Mouse (Mus musculus): ENCODE measurements around the gene Tlcd1. TPM values are rescaled to one million over a fixed set of nuclear protein-coding genes. Genes with fewer than 3 reads are reported as not detected.
"Not testable (repeated sequence)": the region's sequence is repeated elsewhere in the genome, so short reads cannot be mapped to it uniquely, and the experiment has no call there.

Gene Tlcd1
- polyA plus RNA-seq, 2 experiments: 21.4 to 48.4 TPM

GRCm38 (mm10) chr11:78182961-78183844 lies 6.7 kb downstream of the Tlcd1 start, which contains the start of gene Rpl23a:
Rpl23a (minus strand) TSS chr11:78183584.
- Histone ChIP-seq H3K36me3 (ENCODE audit: control insufficient read depth, insufficient read depth, low read length) (peaks cover 31% of the 10 kb centered on the region), H3K4me1 (ENCODE audit: control insufficient read depth, insufficient read depth, low read length) (peaks cover 30% of the 10 kb centered on the region), H3K27me3 (ENCODE audit: control insufficient read depth, insufficient read depth, low read length) (no peaks in the 10 kb centered on the region), H3K27ac (replicated peaks; ENCODE audit: low read depth, low read length) (peak within 1 kb of the TSS; percentile 89), H3K9ac (ENCODE audit: low read depth, low read length, severe bottlenecking) (peak within 1 kb of the TSS; percentile 87), H3K4me3 (replicated peaks; ENCODE audit: low read length) (peak within 1 kb of the TSS; percentile 83), H3K4me2 (replicated peaks; ENCODE audit: low read depth, low read length, severe bottlenecking) (peak within 1 kb of the TSS; percentile 75), H3K9me3 (ENCODE audit: control insufficient read depth, low read length) (no peaks in the 10 kb centered on the region)
- peak; percentile 89 for ATAC-seq (ENCODE audit: low FRiP score, low read depth)
- TF ChIP-seq POLR2A (IDR thresholded peaks at IDR 0.05; ENCODE audit: borderline replicate concordance, extremely low read depth, insufficient read depth, insufficient read length): peak; percentile 94; the same call in 1 of the 2 replicates
- peak; percentile 99 for DNase-seq (ENCODE audit: low spot score)
- WGBS: under 1% methylated on average over 38 of the region's 38 CpGs

DNA sequence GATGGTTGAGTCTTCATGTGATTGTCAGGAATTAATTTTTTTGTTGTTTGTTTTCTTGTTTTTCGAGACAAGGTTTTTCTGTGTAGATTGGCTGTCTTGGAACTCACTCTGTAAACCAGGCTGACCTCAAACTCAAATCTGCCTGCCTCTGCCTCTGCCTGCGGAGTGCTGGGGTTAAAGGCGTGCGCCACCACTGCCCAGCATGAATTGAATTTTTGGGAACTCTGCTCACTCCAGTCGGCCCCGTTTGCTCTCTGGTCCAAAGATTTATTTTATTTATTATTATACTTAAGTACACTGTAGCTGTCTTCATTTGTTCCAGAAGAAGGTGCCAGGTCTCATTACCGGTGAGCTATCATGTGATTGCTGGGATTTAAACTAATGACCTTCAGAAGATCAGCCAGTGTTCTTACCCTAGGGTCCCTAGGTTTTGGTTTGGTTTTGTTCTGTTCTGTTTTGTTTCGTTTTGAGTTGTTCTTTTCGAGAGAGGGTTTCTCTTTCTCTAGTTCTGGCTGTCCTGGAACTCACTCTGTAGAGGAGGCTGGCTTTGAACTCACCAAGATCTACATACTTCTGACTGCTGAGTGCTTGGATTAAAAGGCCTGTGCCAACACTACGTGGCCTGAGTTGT lies 7.5 kb downstream of the Tlcd1 start:
- no peak for TF ChIP-seq POLR2A (IDR thresholded peaks at IDR 0.05; ENCODE audit: borderline replicate concordance, extremely low read depth, insufficient read depth, insufficient read length)
- peak overlapping the region; percentile 87 for H3K9ac ChIP-seq (ENCODE audit: low read depth, low read length, severe bottlenecking)
- peaks cover 31% of the 10 kb centered on the region for H3K36me3 ChIP-seq (ENCODE audit: control insufficient read depth, insufficient read depth, low read length)
- no peaks in the 10 kb centered on the region for H3K9me3 ChIP-seq (ENCODE audit: control insufficient read depth, low read length)
- ATAC-seq (ENCODE audit: low FRiP score, low read depth) (no peak), DNase-seq (ENCODE audit: low spot score) (no peak)
- H3K4me1 ChIP-seq (ENCODE audit: control insufficient read depth, insufficient read depth, low read length): peaks cover 30% of the 10 kb centered on the region
- H3K27ac ChIP-seq (replicated peaks; ENCODE audit: low read depth, low read length): no peak overlapping the region
- H3K4me3 ChIP-seq (replicated peaks; ENCODE audit: low read length): peak overlapping the region; percentile 83
- H3K4me2 ChIP-seq (replicated peaks; ENCODE audit: low read depth, low read length, severe bottlenecking): peak overlapping the region; percentile 41
- no peaks in the 10 kb centered on the region for H3K27me3 ChIP-seq (ENCODE audit: control insufficient read depth, insufficient read depth, low read length)
- WGBS: 51% methylated on average over 10 of the region's 10 CpGs

DNA sequence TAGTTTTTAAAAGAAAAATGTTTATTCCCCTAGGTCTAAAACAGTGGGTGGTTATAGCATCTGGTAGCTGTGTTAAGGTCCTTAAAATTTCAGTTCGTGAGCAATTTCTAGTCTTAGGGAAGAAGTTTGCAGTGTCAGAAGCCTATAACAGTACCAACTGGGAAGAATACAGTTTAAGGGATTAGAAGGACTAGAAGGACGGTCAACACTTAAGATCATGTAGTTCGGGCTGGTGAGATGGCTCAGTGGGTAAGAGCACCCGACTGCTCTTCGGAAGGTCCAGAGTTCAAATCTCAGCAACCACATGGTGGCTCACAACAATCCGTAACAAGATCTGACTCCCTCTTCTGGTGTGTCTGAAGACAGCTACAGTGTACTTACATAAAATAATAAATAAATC lies 8.2 kb downstream of the Tlcd1 start:
- ATAC-seq (ENCODE audit: low FRiP score, low read depth); H3K9me3 ChIP-seq (ENCODE audit: control insufficient read depth, low read length); H3K9ac ChIP-seq (ENCODE audit: low read depth, low read length, severe bottlenecking); H3K4me2 ChIP-seq (replicated peaks; ENCODE audit: low read depth, low read length, severe bottlenecking); H3K27me3 ChIP-seq (ENCODE audit: control insufficient read depth, insufficient read depth, low read length); DNase-seq (ENCODE audit: low spot score); H3K4me3 ChIP-seq (replicated peaks; ENCODE audit: low read length); H3K27ac ChIP-seq (replicated peaks; ENCODE audit: low read depth, low read length): not testable (repeated sequence)
- WGBS: 93% methylated on average over 6 of the region's 6 CpGs
- Histone ChIP-seq H3K4me1 (ENCODE audit: control insufficient read depth, insufficient read depth, low read length) (peaks cover 25% of the 10 kb centered on the region), H3K36me3 (ENCODE audit: control insufficient read depth, insufficient read depth, low read length) (peaks cover 26% of the 10 kb centered on the region)

DNA sequence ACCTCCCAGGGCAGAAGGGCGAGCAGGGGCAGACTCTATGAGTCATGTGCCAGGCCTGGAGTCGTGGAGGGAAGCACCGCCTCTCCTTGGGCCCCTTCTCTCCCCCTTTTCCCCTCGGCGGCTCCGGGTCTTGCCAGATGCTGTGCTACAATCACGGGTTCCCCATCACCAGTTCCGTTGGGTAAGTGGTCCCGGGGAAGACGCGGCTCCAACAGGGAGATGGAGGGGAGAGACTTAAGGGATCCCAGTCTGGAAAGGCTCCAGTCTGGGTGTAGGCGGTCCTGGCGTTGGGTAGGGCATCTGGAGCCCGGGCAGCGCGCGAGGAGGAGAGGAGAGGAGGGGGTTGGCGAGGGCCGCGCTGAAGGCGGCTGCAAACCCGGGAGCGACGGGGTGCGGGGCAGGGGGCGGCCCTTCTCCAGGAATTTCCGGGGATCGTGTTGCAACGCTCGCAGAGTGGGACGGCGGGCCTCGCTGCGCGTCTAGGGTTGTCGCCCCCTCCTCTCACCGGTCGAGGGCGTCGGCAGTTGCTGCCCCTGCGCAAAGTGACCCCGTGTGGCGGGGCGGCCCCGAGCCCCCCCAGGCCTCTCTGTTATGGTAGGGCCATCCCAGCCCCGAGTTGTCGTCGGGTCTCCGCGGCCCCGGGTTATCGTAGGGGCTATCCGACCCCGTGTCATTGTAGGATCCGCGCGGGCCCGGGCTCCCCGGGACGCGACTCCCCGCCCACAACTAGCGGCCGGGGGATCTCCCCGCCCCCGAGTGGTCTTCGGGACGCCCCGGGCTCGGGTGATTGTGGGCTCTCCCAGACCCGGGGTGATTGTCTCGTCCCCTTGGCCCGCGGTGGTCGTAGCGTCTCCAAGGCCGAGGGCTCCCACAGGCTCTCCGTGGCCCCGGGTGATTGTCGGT lies 12.1 kb downstream of the Tlcd1 start, which contains the start of gene Rab34:
Gene Rab34 (plus strand): TSS at position 100 of the 903 bp plus-strand sequence.
- ATAC-seq (ENCODE audit: low FRiP score, low read depth) (peak; percentile 86), DNase-seq (ENCODE audit: low spot score) (peak; percentile 93)
- Histone ChIP-seq H3K4me2 (replicated peaks; ENCODE audit: low read depth, low read length, severe bottlenecking) (peak within 1 kb of the TSS; percentile 73), H3K9me3 (ENCODE audit: control insufficient read depth, low read length) (no peaks in the 10 kb centered on the region), H3K9ac (ENCODE audit: low read depth, low read length, severe bottlenecking) (peak within 1 kb of the TSS; percentile 91), H3K27me3 (ENCODE audit: control insufficient read depth, insufficient read depth, low read length) (no peaks in the 10 kb centered on the region), H3K4me3 (replicated peaks; ENCODE audit: low read length) (peak within 1 kb of the TSS; percentile 84), H3K27ac (replicated peaks; ENCODE audit: low read depth, low read length) (peak within 1 kb of the TSS; percentile 99), H3K4me1 (ENCODE audit: control insufficient read depth, insufficient read depth, low read length) (peaks cover 14% of the 10 kb centered on the region), H3K36me3 (ENCODE audit: control insufficient read depth, insufficient read depth, low read length) (peaks cover 32% of the 10 kb centered on the region)
- peak; percentile 72; the same call in 1 of the 2 replicates for TF ChIP-seq POLR2A (IDR thresholded peaks at IDR 0.05; ENCODE audit: borderline replicate concordance, extremely low read depth, insufficient read depth, insufficient read length)
- under 1% methylated on average over 51 of the region's 80 CpGs for WGBS
